Mouse (Mus musculus) lung, postnatal 0 days (tissue): ENCODE measurements around the gene Rbmy. TPM values are rescaled to one million over a fixed set of nuclear protein-coding genes. Genes with fewer than 3 reads are reported as not detected.
"Not testable (repeated sequence)": the region's sequence is repeated elsewhere in the genome, so short reads cannot be mapped to it uniquely, and the experiment has no call there.

Experiments
- ATAC-seq: fragments of 200-750 bp; cut with Nextera tagmentation; 2 replicates; pipeline ENCODE4 v1.8.0; 2017; ENCODE audit warnings: moderate library complexity
- DNase-seq: peaks from one replicate; pipeline ENCODE4 v3.0.0-alpha.2; 2016; ENCODE audit warnings: low spot score
- H3K27ac ChIP-seq: fragments of 300-500 bp; sonication (generic); 2 replicates; pipeline ENCODE4 v1.5.1; 2014; ENCODE audit warnings: antibody characterized with exemption, mild to moderate bottlenecking, low read length, mixed read lengths
- H3K27me3 ChIP-seq: fragments of 300-500 bp; sonication (generic); replicated peaks from 2 replicates; pipeline ENCODE4 v1.6.1; 2014; ENCODE audit warnings: low read length, mixed read lengths; ENCODE audit not compliant: insufficient read depth
- H3K36me3 ChIP-seq: fragments of 300-500 bp; sonication (generic); 2 replicates; pipeline ENCODE4 v1.6.1; 2014; ENCODE audit warnings: low read length, mixed read lengths; ENCODE audit not compliant: insufficient read depth
- H3K4me1 ChIP-seq: fragments of 300-500 bp; sonication (generic); 2 replicates; pipeline ENCODE4 v1.6.1; 2014; ENCODE audit warnings: antibody characterized with exemption, low read depth, low read length, mixed read lengths; ENCODE audit not compliant: insufficient read depth
- H3K4me2 ChIP-seq: fragments of 300-500 bp; sonication (generic); replicated peaks from 2 replicates; pipeline ENCODE4 v1.6.1; 2014; ENCODE audit warnings: low read depth, mild to moderate bottlenecking, low read length, moderate library complexity, mixed read lengths
- H3K4me3 ChIP-seq: fragments of 300-500 bp; sonication (generic); 2 replicates; pipeline ENCODE4 v1.5.1; 2014; ENCODE audit warnings: low read depth, low read length
- H3K9ac ChIP-seq: fragments of 300-500 bp; sonication (generic); replicated peaks from 2 replicates; pipeline ENCODE4 v1.6.1; 2014; ENCODE audit warnings: low read depth, mild to moderate bottlenecking
- H3K9me3 ChIP-seq: fragments of 300-500 bp; sonication (generic); 2 replicates; pipeline ENCODE4 v1.6.1; 2016; ENCODE audit warnings: low read length, mixed read lengths
- WGBS: fragments of 180-500 bp; shearing (Covaris S2); extraction: QIAGEN DNeasy Blood & Tissue Kit; methylation state at CpG from one replicate; pipeline ENCODE4 v1.1.7; 2014; 5-methylcytosine and 5-hydroxymethylcytosine counted together
- polyA plus RNA-seq: library from polyadenylated mRNA; unstranded; fragments of >200 nt; fragmentation: Nextera tagmentation; extraction: Ambion mirVana; gene quantifications from 2 replicates; pipeline ENCODE4 v1.2.1, GENCODE M21; 2015

Gene Rbmy
- polyA plus RNA-seq, result not detected in 2 replicates

DNA sequence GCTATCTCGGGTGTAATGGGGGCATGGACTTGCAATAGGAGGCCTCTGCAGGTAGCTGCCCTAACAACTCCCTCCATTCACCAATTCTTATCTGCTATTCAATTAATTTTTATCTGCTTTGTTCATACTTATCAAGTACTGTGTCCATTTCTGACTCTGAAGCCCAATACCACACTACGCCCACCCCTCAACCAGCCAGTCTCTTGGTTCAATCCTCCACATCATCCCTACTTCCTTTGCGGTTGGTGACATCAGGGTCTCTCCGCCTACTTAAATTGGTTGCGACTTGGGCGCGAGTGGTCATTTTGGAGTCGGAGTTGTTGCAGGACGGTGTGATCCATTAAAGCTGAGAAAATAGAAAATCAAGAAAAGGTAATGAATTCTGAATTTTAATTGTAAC, at the start of gene Rbmy, which contains the start of gene Gm10256:
Gene Rbmy (plus strand): TSS at position 301 of the 400 bp plus-strand sequence.
Gene Gm10256 (plus strand): TSS at position 320 of the 400 bp plus-strand sequence.
- not testable (repeated sequence) for H3K4me3 ChIP-seq, H3K4me2 ChIP-seq, ATAC-seq, DNase-seq, H3K4me1 ChIP-seq, H3K9me3 ChIP-seq, H3K27me3 ChIP-seq, H3K9ac ChIP-seq, H3K27ac ChIP-seq, H3K36me3 ChIP-seq
- WGBS, result no CpG with 5 or more reads among the region's 9 CpGs

DNA sequence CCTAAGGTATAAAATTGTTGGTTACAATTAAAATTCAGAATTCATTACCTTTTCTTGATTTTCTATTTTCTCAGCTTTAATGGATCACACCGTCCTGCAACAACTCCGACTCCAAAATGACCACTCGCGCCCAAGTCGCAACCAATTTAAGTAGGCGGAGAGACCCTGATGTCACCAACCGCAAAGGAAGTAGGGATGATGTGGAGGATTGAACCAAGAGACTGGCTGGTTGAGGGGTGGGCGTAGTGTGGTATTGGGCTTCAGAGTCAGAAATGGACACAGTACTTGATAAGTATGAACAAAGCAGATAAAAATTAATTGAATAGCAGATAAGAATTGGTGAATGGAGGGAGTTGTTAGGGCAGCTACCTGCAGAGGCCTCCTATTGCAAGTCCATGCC, 34.4 kb upstream of the Rbmy start, which contains the start of gene Gm4064:
Gene Gm4064 (minus strand): TSS at position 101 of the 400 bp plus-strand sequence.
- not testable (repeated sequence) for ATAC-seq, H3K4me3 ChIP-seq, H3K4me1 ChIP-seq, H3K9me3 ChIP-seq, H3K36me3 ChIP-seq, H3K9ac ChIP-seq, H3K27ac ChIP-seq, H3K27me3 ChIP-seq, H3K4me2 ChIP-seq, DNase-seq
- WGBS, result no CpG with 5 or more reads among the region's 8 CpGs

Other genes starting within 250 kb of the Rbmy start
- not detected in 2 replicates for gene H2al2c, start 231.6 kb upstream of the Rbmy start, polyA plus RNA-seq
- not detected in 2 replicates for gene Sry, start 167.0 kb upstream of the Rbmy start, polyA plus RNA-seq
- gene H2al2b, start 110.0 kb upstream of the Rbmy start, polyA plus RNA-seq, result not detected in 2 replicates
- gene Gm4064, start 34.5 kb upstream of the Rbmy start, polyA plus RNA-seq, result not detected in 2 replicates
- not detected in 2 replicates for gene Gm10256, start within 50 bp of the Rbmy start, polyA plus RNA-seq
- gene Gm10352, start 70.3 kb downstream of the Rbmy start, polyA plus RNA-seq, result not detected in 2 replicates
- not detected in 2 replicates for gene Gm29289, start 101.9 kb downstream of the Rbmy start, polyA plus RNA-seq